ENCODE assay signal across 26 mouse cellular contexts in genomic region chr6:120023746-120024145, GRCm38 (mm10). TPM values are rescaled to one million over a fixed set of nuclear protein-coding genes. Genes with fewer than 3 reads are reported as not detected.
DNase-seq lines count a peak whose midpoint lies in the region; ATAC-seq and TF ChIP-seq lines count a peak whose summit lies in the region.
"Had no signal": no experiment of that assay in that cellular context is flagged by ENCODE, and none has a peak within 500 bp of the region (broad histone marks: within the 10 kb centered on the region; RNA-seq: fewer than 3 reads in every experiment).

No protein-coding gene starts in this region.

- no peaks in the 10 kb centered on the region for H3K9me3 ChIP-seq in liver, embryonic 15.5 days (replicated peaks)
- H3K9me3 ChIP-seq in liver, embryonic 11.5 days (ENCODE audit: control insufficient read depth, low read length), result no peaks in the 10 kb centered on the region
- H3K9me3 ChIP-seq: embryonic facial prominence, embryonic 15.5 days; forebrain, embryonic 13.5 days; forebrain, embryonic 15.5 days; G1E had no signal

- no peak overlapping the region for H3K4me3 ChIP-seq in gastrocnemius, adult 2 months
- no peak overlapping the region for H3K4me3 ChIP-seq in liver, embryonic 15.5 days (replicated peaks)
- no peak overlapping the region for H3K4me3 ChIP-seq in liver, embryonic 11.5 days (ENCODE audit: low read depth, low read length)
- H3K4me3 ChIP-seq in macrophage (ENCODE audit: inconsistent target), result no peak overlapping the region
- H3K4me3 ChIP-seq: embryonic facial prominence, embryonic 13.5 days; embryonic facial prominence, embryonic 15.5 days; forebrain, embryonic 13.5 days; forebrain, embryonic 15.5 days had no signal

- H3K9ac ChIP-seq in liver, embryonic 15.5 days, result no peak overlapping the region
- no peak overlapping the region for H3K9ac ChIP-seq in liver, embryonic 11.5 days (ENCODE audit: low read depth, low read length)
- H3K9ac ChIP-seq: embryonic facial prominence, embryonic 13.5 days; embryonic facial prominence, embryonic 15.5 days; forebrain, embryonic 13.5 days; forebrain, embryonic 15.5 days; forebrain, postnatal 0 days had no signal

- peaks cover 39% of the 10 kb centered on the region for H3K36me3 ChIP-seq in liver, embryonic 15.5 days (replicated peaks)
- peaks cover 2% of the 10 kb centered on the region for H3K36me3 ChIP-seq in liver, embryonic 11.5 days (ENCODE audit: control insufficient read depth, insufficient read depth, low read length)
- H3K36me3 ChIP-seq in macrophage (ENCODE audit: inconsistent target), result peaks cover 14% of the 10 kb centered on the region; the same call in 1 of the 2 replicates

- peaks cover 53% of the 10 kb centered on the region for H3K4me1 ChIP-seq in liver, embryonic 15.5 days (replicated peaks)
- peaks cover 5% of the 10 kb centered on the region; the same call in 1 of the 2 replicates for H3K4me1 ChIP-seq in liver, embryonic 11.5 days (replicated peaks; ENCODE audit: control insufficient read depth, insufficient read depth, low read length)

- no peak for TF ChIP-seq CTCF in gastrocnemius, adult 2 months (IDR thresholded peaks at IDR 0.05)

- no peak for DNase-seq in gastrocnemius, adult 2 months
- no peak for DNase-seq in gastrocnemius, postnatal 25 days
- no peak for DNase-seq in liver, embryonic 11.5 days (ENCODE audit: low spot score)
- peak; percentile 58 for DNase-seq in Muller cell, postnatal 12 days (ENCODE audit: inconsistent ontology term)
- DNase-seq in heart, postnatal 14 days, result no peak
- DNase-seq in cerebellum, postnatal 25 days, result no peak
- DNase-seq: adrenal gland, adult 2 months; adrenal gland, postnatal 10 days; adrenal gland, postnatal 25 days; B cell, adult 2 months; cerebellum, adult 11 months; cerebellum, adult 18-20 months; cerebellum, adult 8-10 months; cerebellum, adult 9-11 months; cerebellum, postnatal 14 days; embryo, embryonic 11 days; forebrain, postnatal 0 days had no signal

- intact Hi-C loops in gastrocnemius, adult 2 months (cut with DNase I), result no loop called here
- intact Hi-C loops in heart, postnatal 14 days (cut with DNase I), result loop anchor here (2.0 kb wide), 1 partner anchor 13 kb away; no protein-coding TSS in a partner anchor

- no peaks in the 10 kb centered on the region for H3K27me3 ChIP-seq in liver, embryonic 15.5 days
- H3K27me3 ChIP-seq in liver, embryonic 11.5 days (replicated peaks; ENCODE audit: control insufficient read depth, insufficient read depth, low read length), result no peaks in the 10 kb centered on the region
- H3K27me3 ChIP-seq: CH12.LX; embryonic facial prominence, embryonic 13.5 days; embryonic facial prominence, embryonic 15.5 days; forebrain, embryonic 13.5 days; forebrain, embryonic 15.5 days had no signal

- 54% methylated on average over 1 of the region's 1 CpGs for WGBS in liver, embryonic 15.5 days (ENCODE audit: insufficient replicate concordance)
- WGBS in liver, embryonic 11.5 days, result 85% methylated on average over 1 of the region's 1 CpGs
- 45% methylated on average over 1 of the region's 1 CpGs for WGBS in macrophage (ENCODE audit: missing documents)

- H3K27ac ChIP-seq in gastrocnemius, adult 2 months, result peak overlapping the region; percentile 20; the same call in 1 of the 2 replicates
- peak overlapping the region; percentile 19; the same call in 1 of the 2 replicates for H3K27ac ChIP-seq in liver, embryonic 15.5 days (replicated peaks)
- no peak overlapping the region for H3K27ac ChIP-seq in liver, embryonic 11.5 days (ENCODE audit: low read depth, low read length)
- H3K27ac ChIP-seq in macrophage, result peak overlapping the region; percentile 13; the same call in 1 of the 2 replicates
- H3K27ac ChIP-seq: embryonic facial prominence, embryonic 13.5 days; embryonic facial prominence, embryonic 15.5 days; forebrain, embryonic 13.5 days; forebrain, embryonic 15.5 days had no signal

- H3K79me2 ChIP-seq in macrophage (ENCODE audit: inconsistent target), result peaks cover 100% of the 10 kb centered on the region

- H3K4me2 ChIP-seq in liver, embryonic 15.5 days, result no peak overlapping the region
- no peak overlapping the region for H3K4me2 ChIP-seq in liver, embryonic 11.5 days
- H3K4me2 ChIP-seq: embryonic facial prominence, embryonic 13.5 days; embryonic facial prominence, embryonic 15.5 days; forebrain, embryonic 13.5 days; forebrain, embryonic 15.5 days had no signal

- ATAC-seq in liver, embryonic 15.5 days (ENCODE audit: insufficient read depth), result no peak
- no peak for ATAC-seq in liver, embryonic 11.5 days (replicated peaks; ENCODE audit: low FRiP score)
- ATAC-seq: CD4-positive, CD25-positive, alpha-beta regulatory T cell, adult 4 months; forebrain, embryonic 13.5 days; forebrain, embryonic 15.5 days; forebrain, postnatal 0 days had no signal

RNA-seq across cellular contexts. Expression of gene Wnk1, which starts 14.7 kb away (rescaled TPM):
- total RNA-seq in gastrocnemius, adult 2 months (2021), result 100 to 1,000 TPM; 305 to 369 TPM
- total RNA-seq in gastrocnemius, postnatal 25 days (2021), result 100 to 1,000 TPM; 263 to 303 TPM
- polyA plus RNA-seq in liver, embryonic 15.5 days (2015; fragmentation: Nextera tagmentation; extraction: Ambion mirVana), result 27.0 and 28.6 TPM in 2 replicates
- polyA plus RNA-seq in liver, embryonic 11.5 days (2014; fragmentation: Nextera tagmentation; extraction: Ambion mirVana), result 46.6 and 55.2 TPM in 2 replicates
- 100 to 1,000 TPM; 326 to 868 (median 677) TPM for total RNA-seq in macrophage (2018; cell fraction: chromatin; rRNA removed)
- 100 to 1,000 TPM; 302 to 479 (median 379) TPM for total RNA-seq in macrophage (2018; cell fraction: cytosol; rRNA removed)
- total RNA-seq in macrophage (2018; cell fraction: nucleus; rRNA removed), result 1,000 to 10,000 TPM in 2 of 26 experiments, 100 to 1,000 TPM in 24; 335 to 1,077 (median 561) TPM
- 206 to 532 TPM (median 350 TPM) in 3 replicates for polyA plus RNA-seq in macrophage (2018)
- 100 to 1,000 TPM; 303 to 324 TPM for total RNA-seq in heart, postnatal 14 days (2021)
